Mouse (Mus musculus) midbrain, embryonic 11.5 days (tissue): Measurements from ENCODE around the gene Neil3. TPM values are rescaled to one million over a fixed set of nuclear protein-coding genes. Genes with fewer than 3 reads are reported as not detected.
"Not testable (repeated sequence)": the region's sequence is repeated elsewhere in the genome, so short reads cannot be mapped to it uniquely, and the experiment has no call there.

ENCODE experiments used
- ATAC-seq: fragments of 200-750 bp; cut with Nextera tagmentation; 2 replicates; pipeline ENCODE4 v1.8.0; 2017; ENCODE audit warnings: moderate TSS enrichment, moderate library complexity; ENCODE audit not compliant: low FRiP score
- DNase-seq: peaks from one replicate; pipeline ENCODE4 v3.0.0; 2015; ENCODE audit warnings: low spot score; ENCODE audit errors: missing footprints
- H3K27ac ChIP-seq: fragments of 300-500 bp; sonication (generic); 2 replicates; pipeline ENCODE4 v1.5.1; 2014; ENCODE audit warnings: low read depth, low read length
- H3K27me3 ChIP-seq: fragments of 300-500 bp; sonication (generic); 2 replicates; pipeline ENCODE4 v1.6.1; 2014; ENCODE audit warnings: mild to moderate bottlenecking, low read length, moderate library complexity, mixed read lengths; ENCODE audit not compliant: control insufficient read depth, insufficient read depth
- H3K36me3 ChIP-seq: fragments of 300-500 bp; sonication (generic); 2 replicates; pipeline ENCODE4 v1.6.1; 2014; ENCODE audit warnings: mild to moderate bottlenecking, low read length, moderate library complexity, mixed read lengths; ENCODE audit not compliant: control insufficient read depth, insufficient read depth
- H3K4me1 ChIP-seq: fragments of 300-500 bp; sonication (generic); 2 replicates; pipeline ENCODE4 v1.6.1; 2014; ENCODE audit warnings: low read length; ENCODE audit not compliant: control insufficient read depth, insufficient read depth
- H3K4me2 ChIP-seq: fragments of 300-500 bp; sonication (generic); 2 replicates; pipeline ENCODE4 v1.6.1; 2014; ENCODE audit warnings: mild to moderate bottlenecking, moderate library complexity
- H3K4me3 ChIP-seq: fragments of 300-500 bp; sonication (generic); 2 replicates; pipeline ENCODE4 v1.5.1; 2014; ENCODE audit warnings: low read depth, low read length
- H3K9ac ChIP-seq: fragments of 300-500 bp; sonication (generic); 2 replicates; pipeline ENCODE4 v1.6.1; 2014; ENCODE audit warnings: low read length
- H3K9me3 ChIP-seq: fragments of 300-500 bp; sonication (generic); 2 replicates; pipeline ENCODE4 v1.6.1; 2016; ENCODE audit warnings: low read length; ENCODE audit not compliant: control insufficient read depth
- WGBS: fragments of 180-500 bp; shearing (Covaris S2); extraction: QIAGEN DNeasy Blood & Tissue Kit; methylation state at CpG from one replicate; pipeline ENCODE4 v1.1.7; 2014; 5-methylcytosine and 5-hydroxymethylcytosine counted together
- polyA plus RNA-seq: library from polyadenylated mRNA; unstranded; fragments of >200 nt; fragmentation: Nextera tagmentation; extraction: Ambion mirVana; gene quantifications from 2 replicates; pipeline ENCODE4 v1.2.1, GENCODE M21; 2014

Gene Neil3
- polyA plus RNA-seq, 1 experiment from 2014 or later = 25.5 TPM

DNA sequence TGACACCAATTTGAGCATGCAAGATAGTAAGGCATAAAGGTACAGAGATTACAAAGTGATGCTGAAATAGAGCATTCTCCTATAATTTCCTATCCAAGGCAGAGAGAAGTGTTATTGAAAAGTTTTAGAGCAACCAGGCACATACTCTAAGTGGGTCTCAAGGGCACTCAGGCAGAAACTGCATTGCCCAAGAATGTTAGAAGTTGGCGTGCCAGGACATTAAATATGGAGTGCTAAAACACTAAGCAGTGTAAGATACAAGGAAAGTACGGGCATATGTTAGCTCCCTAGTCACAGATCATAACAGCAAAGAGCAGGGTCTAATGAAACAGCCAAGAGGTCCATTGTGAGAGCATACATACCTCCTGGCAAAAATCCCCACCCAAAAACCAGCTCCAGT lies 65.3 kb downstream of the Neil3 start:
- no peaks in the 10 kb centered on the region for H3K36me3 ChIP-seq

GRCm38 (mm10) chr8:53566223-53566622 lies 72.6 kb downstream of the Neil3 start:
- WGBS = 86% methylated on average over 6 of the region's 6 CpGs
- H3K4me2 ChIP-seq = no peak overlapping the region
- no peak for DNase-seq

More for the DNA sequence above, 65.3 kb downstream of the Neil3 start:
- Histone ChIP-seq H3K4me2 (no peak overlapping the region), H3K4me1 (no peaks in the 10 kb centered on the region), H3K27ac (no peak overlapping the region), H3K9me3 (no peaks in the 10 kb centered on the region), H3K27me3 (no peaks in the 10 kb centered on the region), H3K9ac (no peak overlapping the region), H3K4me3 (no peak overlapping the region)
- no peak for DNase-seq
- WGBS = 86% methylated on average over 2 of the region's 2 CpGs
- ATAC-seq = no peak

GRCm38 (mm10) chr8:53562441-53563040 lies 76.3 kb downstream of the Neil3 start:
- Histone ChIP-seq H3K4me1 (no peaks in the 10 kb centered on the region), H3K9me3 (no peaks in the 10 kb centered on the region)

More at GRCm38 (mm10) chr8:53566223-53566622, 72.6 kb downstream of the Neil3 start:
- H3K27ac ChIP-seq = no peak overlapping the region
- no peaks in the 10 kb centered on the region for H3K27me3 ChIP-seq
- H3K9ac ChIP-seq = no peak overlapping the region
- H3K9me3 ChIP-seq = no peaks in the 10 kb centered on the region
- no peak overlapping the region for H3K4me3 ChIP-seq
- no peaks in the 10 kb centered on the region for H3K36me3 ChIP-seq
- ATAC-seq = no peak
- no peaks in the 10 kb centered on the region for H3K4me1 ChIP-seq

GRCm38 (mm10) chr8:53539585-53539984 lies 99.3 kb downstream of the Neil3 start:
- no peak overlapping the region for H3K27ac ChIP-seq
- 82% methylated on average over 2 of the region's 2 CpGs for WGBS
- H3K9ac ChIP-seq = no peak overlapping the region
- DNase-seq = no peak
- no peak overlapping the region for H3K4me3 ChIP-seq
- no peak for ATAC-seq
- H3K36me3 ChIP-seq = no peaks in the 10 kb centered on the region
- H3K4me1 ChIP-seq = no peaks in the 10 kb centered on the region
- no peaks in the 10 kb centered on the region for H3K9me3 ChIP-seq
- H3K4me2 ChIP-seq = no peak overlapping the region
- H3K27me3 ChIP-seq = no peaks in the 10 kb centered on the region

More at GRCm38 (mm10) chr8:53562441-53563040, 76.3 kb downstream of the Neil3 start:
- no peaks in the 10 kb centered on the region for H3K27me3 ChIP-seq
- no peak overlapping the region for H3K27ac ChIP-seq
- WGBS = 66% methylated on average over 10 of the region's 10 CpGs
- peak; percentile 61 for ATAC-seq
- H3K4me3 ChIP-seq = no peak overlapping the region
- H3K36me3 ChIP-seq = no peaks in the 10 kb centered on the region
- DNase-seq = peak; percentile 83
- H3K4me2 ChIP-seq = no peak overlapping the region
- H3K9ac ChIP-seq = no peak overlapping the region

DNA sequence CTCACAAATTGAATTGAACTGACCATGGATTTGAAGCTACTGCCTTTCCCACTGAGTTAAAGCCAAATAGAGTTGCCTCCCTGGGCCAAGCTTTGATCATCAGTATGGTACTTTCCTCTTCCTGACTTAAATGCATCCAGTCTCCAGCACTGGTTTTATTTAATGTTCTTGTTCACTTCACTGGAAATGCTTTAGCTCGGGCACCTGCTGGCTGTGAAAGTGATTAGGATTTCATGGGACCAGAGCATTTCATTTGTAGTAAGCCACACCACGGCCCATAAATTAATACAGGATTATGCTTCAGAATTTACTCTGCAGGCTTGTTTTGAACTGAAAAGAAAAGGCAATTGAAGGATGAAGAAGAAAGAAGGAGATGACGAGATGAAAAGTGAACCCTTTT lies 100.8 kb downstream of the Neil3 start:
- whole genome bisulfite sequencing = 34% methylated on average over 3 of the region's 3 CpGs
- H3K27ac ChIP-seq = not testable (repeated sequence)
- peak; percentile 58 for ATAC-seq

More for the DNA sequence above, 100.8 kb downstream of the Neil3 start:
- not testable (repeated sequence) for H3K4me3 ChIP-seq, H3K9ac ChIP-seq, DNase-seq, H3K4me2 ChIP-seq, H3K27me3 ChIP-seq, H3K9me3 ChIP-seq, H3K4me1 ChIP-seq, H3K36me3 ChIP-seq

Other genes with a start within 250 kb of the Neil3 start
- 17.9 and 19.4 TPM in 2 replicates for gene Aga, start 127.3 kb downstream of the Neil3 start, polyA plus RNA-seq